Mouse (Mus musculus) heart, postnatal 36 days (tissue): ENCODE results near the gene Idua. TPM values are rescaled to one million over a fixed set of nuclear protein-coding genes. Genes with fewer than 3 reads are reported as not detected.

Source experiments
- DNase-seq, 2 experiments: peaks; one replicate each; pipeline ENCODE4 v3.0.0; 2021 to 2022
- intact Hi-C: fragments of 180-260 bp; cut with DNase I; formaldehyde crosslinking; loops from one replicate; pipeline ENCODE4 v1.15.1; 2025
- total RNA-seq, 2 experiments: library from RNA; stranded (reverse); gene quantifications; 2 replicates each; pipeline ENCODE4 v1.2.3; 2021

The Idua gene
- total RNA-seq, 2 experiments from 2014 or later: 21.6 to 21.8 TPM

- no peak for DNase-seq
- intact Hi-C loops: no loop called here
Observed at GRCm38 (mm10) chr5:108713096-108713495, 53.0 kb downstream of the Idua start.

- intact Hi-C loops: no loop called here
- no peak for DNase-seq
Observed at GRCm38 (mm10) chr5:108713691-108714090, 53.6 kb downstream of the Idua start.

GRCm38 (mm10) chr5:108714149-108714548 is 54.0 kb downstream of the Idua start:
- intact Hi-C loops: no loop called here

GRCm38 (mm10) chr5:108715974-108716373 is 55.8 kb downstream of the Idua start:
- DNase-seq: no peak
- intact Hi-C loops: no loop called here

More at GRCm38 (mm10) chr5:108714149-108714548, 54.0 kb downstream of the Idua start:
- peak in 1 of 2 experiments; percentile 25 for DNase-seq

- intact Hi-C loops: no loop called here
- DNase-seq: no peak
Observed at GRCm38 (mm10) chr5:108718051-108718450, 57.9 kb downstream of the Idua start.

- intact Hi-C loops: no loop called here
- no peak for DNase-seq
Observed at GRCm38 (mm10) chr5:108719761-108720160, 59.6 kb downstream of the Idua start.

- no peak for DNase-seq
- intact Hi-C loops: no loop called here
Observed at GRCm38 (mm10) chr5:108724006-108724405, 63.9 kb downstream of the Idua start.

GRCm38 (mm10) chr5:108726557-108727248 is 66.6 kb downstream of the Idua start:
- DNase-seq: peak; percentile 61 to 72
- intact Hi-C loops: loop anchor here (1.0 to 5.0 kb wide), 3 partner anchors 34 to 299 kb away; partner anchors contain the start of gene Fgfrl1

GRCm38 (mm10) chr5:108727425-108727824 is 67.3 kb downstream of the Idua start:
- intact Hi-C loops: loop anchor here (1.0 to 5.0 kb wide), 3 partner anchors 35 to 300 kb away; partner anchors contain the start of gene Fgfrl1

More at GRCm38 (mm10) chr5:108727425-108727824, 67.3 kb downstream of the Idua start:
- DNase-seq: no peak

Other genes with a start within 250 kb of the Idua start
- gene Atp5k, start 225.9 kb upstream of the Idua start, total RNA-seq: 1,000 to 10,000 TPM; 1,119 to 1,132 TPM
- gene Mfsd7a, start 211.4 kb upstream of the Idua start, total RNA-seq: 1 to 10 TPM; 1.6 to 2.0 TPM
- gene Pcgf3, start 199.1 kb upstream of the Idua start, total RNA-seq: 10 to 100 TPM; 27.2 to 30.8 TPM
- under 1 TPM in 1 of 2 experiments, not detected in 1; 0.25 TPM for gene Cplx1, start 110.3 kb upstream of the Idua start, total RNA-seq
- gene Gak, start 30.6 kb upstream of the Idua start, total RNA-seq: 10 to 100 TPM; 22.2 to 22.5 TPM
- 10 to 100 TPM in 1 of 2 experiments, 1 to 10 TPM in 1; 9.8 to 11.8 TPM for gene Tmem175, start 30.6 kb upstream of the Idua start, total RNA-seq
- gene Dgkq, start 9.3 kb downstream of the Idua start, total RNA-seq: 1 to 10 TPM; 8.9 TPM
- gene Slc26a1, start 15.2 kb downstream of the Idua start, total RNA-seq: not detected
- gene Fgfrl1, start 32.1 kb downstream of the Idua start, total RNA-seq: 10 to 100 TPM; 21.5 to 23.6 TPM
- gene Rnf212, start 114.7 kb downstream of the Idua start, total RNA-seq: not detected
- gene Tmed11, start 135.0 kb downstream of the Idua start, total RNA-seq: not detected
- gene Vmn2r8, start 148.5 kb downstream of the Idua start, total RNA-seq: not detected
- not detected for gene Vmn2r9, start 192.3 kb downstream of the Idua start, total RNA-seq